15 mouse cellular contexts compared by ENCODE assay signal in the genomic region with DNA sequence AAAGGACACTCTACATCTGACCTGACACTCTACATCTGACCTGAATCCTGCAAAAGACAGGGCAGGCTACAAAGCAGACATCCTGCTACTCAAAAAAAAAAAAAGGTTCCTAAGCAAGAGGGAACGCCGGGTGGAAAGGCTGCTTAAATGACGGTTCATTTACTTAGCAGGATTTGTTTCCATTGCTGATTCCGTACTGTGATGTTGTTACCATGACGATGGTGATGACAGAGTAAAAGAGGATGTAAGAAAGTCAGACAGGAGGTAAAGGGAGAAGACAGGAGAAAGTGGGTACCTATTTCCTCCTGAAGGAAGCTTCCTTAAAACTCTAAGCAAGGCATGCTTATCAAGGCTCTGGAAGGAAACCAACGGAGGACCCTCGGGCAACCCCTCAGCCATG. TPM values are rescaled to one million over a fixed set of nuclear protein-coding genes. Genes with fewer than 3 reads are reported as not detected.
DNase-seq lines count a peak whose midpoint lies in the region; ATAC-seq and TF ChIP-seq lines count a peak whose summit lies in the region.
"Had no signal": no experiment of that assay in that cellular context is flagged by ENCODE, and none has a peak within 500 bp of the region (broad histone marks: within the 10 kb centered on the region; RNA-seq: fewer than 3 reads in every experiment).

No protein-coding gene starts in this region.

- H3K4me3 ChIP-seq in midbrain, embryonic 13.5 days (replicated peaks): no peak overlapping the region
- H3K4me3 ChIP-seq in midbrain, embryonic 11.5 days (ENCODE audit: low read depth, low read length): no peak overlapping the region
- H3K4me3 ChIP-seq in olfactory bulb, adult 2 months (ENCODE audit: insufficient read depth, low read depth, low read length): peak overlapping the region; percentile 9; the same call in 1 of the 2 replicates
- H3K4me3 ChIP-seq: kidney, embryonic 15.5 days; liver, embryonic 15.5 days; myocyte had no signal

- peaks cover 23% of the 10 kb centered on the region for H3K36me3 ChIP-seq in midbrain, embryonic 13.5 days
- no peaks in the 10 kb centered on the region for H3K36me3 ChIP-seq in midbrain, embryonic 11.5 days (ENCODE audit: control insufficient read depth, insufficient read depth, low read length)

- no peaks in the 10 kb centered on the region for H3K27me3 ChIP-seq in midbrain, embryonic 13.5 days
- H3K27me3 ChIP-seq in midbrain, embryonic 11.5 days (ENCODE audit: control insufficient read depth, insufficient read depth, low read length): no peaks in the 10 kb centered on the region
- H3K27me3 ChIP-seq: kidney, embryonic 15.5 days; liver, embryonic 15.5 days had no signal

- no peak for TF ChIP-seq POLR2A in olfactory bulb, adult 2 months (IDR thresholded peaks at IDR 0.05; ENCODE audit: insufficient read depth, low read depth, low read length)

- no peak overlapping the region for H3K9ac ChIP-seq in midbrain, embryonic 13.5 days (replicated peaks)
- H3K9ac ChIP-seq in midbrain, embryonic 11.5 days (ENCODE audit: low read length): no peak overlapping the region
- H3K9ac ChIP-seq: kidney, embryonic 15.5 days; liver, embryonic 15.5 days had no signal

- no peak for TF ChIP-seq CTCF in olfactory bulb, adult 2 months (IDR thresholded peaks at IDR 0.05; ENCODE audit: insufficient read depth, low read depth, low read length)

- no peak for DNase-seq in frontal cortex, postnatal 14 days (ENCODE audit: low spot score in 2 of 2)
- DNase-seq in midbrain, embryonic 11.5 days (ENCODE audit: low spot score, missing footprints): no peak
- DNase-seq in thymus, postnatal 4 days: no peak
- no peak for DNase-seq in adrenal gland, postnatal 36 days
- DNase-seq: cerebellum, adult 11-12 months; heart, adult 18-20 months; lung, postnatal 4 days; thymus, postnatal 14 days had no signal

- ATAC-seq in frontal cortex, adult (ENCODE audit: low TSS enrichment): peak; percentile 45
- 0 out of 2 replicates have a peak, but pooled peaks have one; percentile 20 for ATAC-seq in midbrain, embryonic 13.5 days
- ATAC-seq in midbrain, embryonic 11.5 days (ENCODE audit: low FRiP score): no peak
- peak; percentile 61 for ATAC-seq in granulocyte monocyte progenitor cell, adult 5-6 weeks (replicated peaks; ENCODE audit: poor library complexity, severe bottlenecking)

- peaks cover 19% of the 10 kb centered on the region for H3K4me1 ChIP-seq in midbrain, embryonic 13.5 days (replicated peaks)
- H3K4me1 ChIP-seq in midbrain, embryonic 11.5 days (ENCODE audit: control insufficient read depth, insufficient read depth, low read length): peaks cover 6% of the 10 kb centered on the region; the same call in 1 of the 2 replicates
- H3K4me1 ChIP-seq in olfactory bulb, adult 2 months (ENCODE audit: control insufficient read depth, insufficient read depth, low read length): peaks cover 34% of the 10 kb centered on the region

- H3K4me2 ChIP-seq in midbrain, embryonic 13.5 days (replicated peaks): no peak overlapping the region
- no peak overlapping the region for H3K4me2 ChIP-seq in midbrain, embryonic 11.5 days
- H3K4me2 ChIP-seq: kidney, embryonic 15.5 days had no signal

- WGBS in midbrain, embryonic 13.5 days: 49% methylated on average over 7 of the region's 7 CpGs
- WGBS in midbrain, embryonic 11.5 days: 60% methylated on average over 7 of the region's 7 CpGs
- WGBS in olfactory bulb, adult 2 months: 16% methylated on average over 7 of the region's 7 CpGs

- H3K27ac ChIP-seq in midbrain, embryonic 13.5 days: no peak overlapping the region
- H3K27ac ChIP-seq in midbrain, embryonic 11.5 days (ENCODE audit: low read depth, low read length): no peak overlapping the region
- H3K27ac ChIP-seq in olfactory bulb, adult 2 months (ENCODE audit: insufficient read depth, low read depth, low read length): peak overlapping the region; percentile 53
- H3K27ac ChIP-seq: kidney, embryonic 15.5 days had no signal

- no peaks in the 10 kb centered on the region for H3K9me3 ChIP-seq in midbrain, embryonic 13.5 days
- H3K9me3 ChIP-seq in midbrain, embryonic 11.5 days (ENCODE audit: control insufficient read depth, low read length): no peaks in the 10 kb centered on the region
- H3K9me3 ChIP-seq: kidney, embryonic 15.5 days; liver, embryonic 15.5 days had no signal

RNA-seq across cellular contexts. Expression of a gene that starts 31.6 kb away (rescaled TPM):
- polyA plus RNA-seq in midbrain, embryonic 13.5 days (2015; fragmentation: Nextera tagmentation; extraction: Ambion mirVana): 12.0 and 12.6 TPM in 2 replicates
- 12.0 and 14.4 TPM in 2 replicates for polyA plus RNA-seq in midbrain, embryonic 11.5 days (2014; fragmentation: Nextera tagmentation; extraction: Ambion mirVana)
- total RNA-seq in granulocyte monocyte progenitor cell, adult 5-6 weeks (2014; fragmentation: Nextera tagmentation): 33.6 and 43.6 TPM in 2 replicates
- total RNA-seq in granulocyte monocyte progenitor cell, adult 5-6 weeks (2017): 54.3 and 66.2 TPM in 2 replicates
- polyA plus RNA-seq in olfactory bulb, adult 2 months (2012; ENCODE audit: insufficient read depth, insufficient read length, low replicate concordance, missing spikeins): 135 TPM in 1 of 2 replicates, not detected in the other
- total RNA-seq in adrenal gland, postnatal 36 days (2021): 10 to 100 TPM; 48.2 to 56.2 TPM
